Comparison of ENCODE assay signal across 13 mouse cellular contexts in genomic region chr5:31083949-31084348, GRCm38 (mm10). TPM values are rescaled to one million over a fixed set of nuclear protein-coding genes. Genes with fewer than 3 reads are reported as not detected.
DNase-seq lines count a peak whose midpoint lies in the region; ATAC-seq lines count a peak whose summit lies in the region.
"Had no signal": no experiment of that assay in that cellular context is flagged by ENCODE, and none has a peak within 500 bp of the region (broad histone marks: within the 10 kb centered on the region; RNA-seq: fewer than 3 reads in every experiment).

No protein-coding gene starts in this region.

- peak; percentile 53 for ATAC-seq in midbrain, embryonic 12.5 days (ENCODE audit: low FRiP score, low read depth)
- ATAC-seq: lung, postnatal 0 days had no signal

- peak overlapping the region; percentile 10 for H3K4me2 ChIP-seq in midbrain, embryonic 12.5 days (replicated peaks)
- H3K4me2 ChIP-seq: embryonic facial prominence, embryonic 12.5 days had no signal

- DNase-seq in heart, adult 11 months, result peak; percentile 92
- no peak for DNase-seq in heart, postnatal 25 days (ENCODE audit: low spot score)
- peak; percentile 32 to 35 for DNase-seq in spleen, adult 18-20 months
- no peak for DNase-seq in spleen, adult 12 weeks (ENCODE audit: low spot score)
- no peak for DNase-seq in urinary bladder, adult 18-20 months (ENCODE audit: low spot score in 2 of 2)
- no peak for DNase-seq in cerebellum, postnatal 36 days
- no peak for DNase-seq in layer of hippocampus, postnatal 10 days (ENCODE audit: low spot score in 2 of 2)
- DNase-seq: gastrocnemius, adult 2 months had no signal

- H3K9ac ChIP-seq in midbrain, embryonic 12.5 days (replicated peaks), result peak overlapping the region; percentile 24; the same call in 1 of the 2 replicates
- H3K9ac ChIP-seq: embryonic facial prominence, embryonic 12.5 days had no signal

- 6% methylated on average over 8 of the region's 8 CpGs for WGBS in midbrain, embryonic 12.5 days

- peaks cover 21% of the 10 kb centered on the region; the same call in 1 of the 2 replicates for H3K4me1 ChIP-seq in midbrain, embryonic 12.5 days

- no peaks in the 10 kb centered on the region for H3K9me3 ChIP-seq in midbrain, embryonic 12.5 days
- H3K9me3 ChIP-seq: embryonic facial prominence, embryonic 12.5 days; limb, embryonic 10.5 days had no signal

- peaks cover 25% of the 10 kb centered on the region; the same call in 1 of the 2 replicates for H3K27me3 ChIP-seq in midbrain, embryonic 12.5 days

- intact Hi-C loops in heart, postnatal 25 days (cut with DNase I), result no loop called here

- no peak overlapping the region for H3K4me3 ChIP-seq in midbrain, embryonic 12.5 days
- H3K4me3 ChIP-seq: embryonic facial prominence, embryonic 12.5 days; limb, embryonic 10.5 days had no signal

- H3K27ac ChIP-seq in midbrain, embryonic 12.5 days (replicated peaks), result peak overlapping the region; percentile 77
- H3K27ac ChIP-seq: embryonic facial prominence, embryonic 12.5 days; gastrocnemius, adult 2 months; limb, embryonic 10.5 days had no signal

- no peaks in the 10 kb centered on the region for H3K36me3 ChIP-seq in midbrain, embryonic 12.5 days

RNA-seq across cellular contexts. Expression of gene Dnajc5g, which starts 22.1 kb away (rescaled TPM):
- total RNA-seq in heart, postnatal 25 days (2021), result not detected
- not detected in 2 replicates for polyA plus RNA-seq in midbrain, embryonic 12.5 days (2016; fragmentation: Nextera tagmentation; extraction: Ambion mirVana)
- total RNA-seq in layer of hippocampus, postnatal 10 days (2021), result not detected
- total RNA-seq: gastrocnemius, adult 2 months had no signal
- polyA plus RNA-seq: embryonic facial prominence, embryonic 12.5 days; large intestine, adult 2 months; limb, embryonic 10.5 days; lung, postnatal 0 days had no signal

RNA-seq across cellular contexts. Expression of gene Slc30a3, which starts 24.1 kb away (rescaled TPM):
- not detected for total RNA-seq in heart, postnatal 25 days (2021)
- polyA plus RNA-seq in midbrain, embryonic 12.5 days (2016; fragmentation: Nextera tagmentation; extraction: Ambion mirVana), result 10.7 and 11.2 TPM in 2 replicates
- 10 to 100 TPM; 41.0 to 47.6 TPM for total RNA-seq in layer of hippocampus, postnatal 10 days (2021)
- total RNA-seq: gastrocnemius, adult 2 months had no signal
- polyA plus RNA-seq: lung, postnatal 0 days had no signal

RNA-seq across cellular contexts. Expression of gene Cad, which starts 29.4 kb away (rescaled TPM):
- 10 to 100 TPM; 14.4 to 15.5 TPM for total RNA-seq in heart, postnatal 25 days (2021)
- polyA plus RNA-seq in midbrain, embryonic 12.5 days (2016; fragmentation: Nextera tagmentation; extraction: Ambion mirVana), result 39.2 and 39.7 TPM in 2 replicates
- total RNA-seq in layer of hippocampus, postnatal 10 days (2021), result 10 to 100 TPM; 21.2 to 23.2 TPM

RNA-seq across cellular contexts. Expression of gene Trim54, which starts 32.6 kb away (rescaled TPM):
- 100 to 1,000 TPM; 183 to 212 TPM for total RNA-seq in heart, postnatal 25 days (2021)
- not detected in 2 replicates for polyA plus RNA-seq in midbrain, embryonic 12.5 days (2016; fragmentation: Nextera tagmentation; extraction: Ambion mirVana)
- not detected for total RNA-seq in layer of hippocampus, postnatal 10 days (2021)

RNA-seq across cellular contexts. Expression of gene Slc5a6, which starts 35.2 kb away (rescaled TPM):
- 10 to 100 TPM in 1 of 2 experiments, 1 to 10 TPM in 1; 9.9 to 10.5 TPM for total RNA-seq in heart, postnatal 25 days (2021)
- 11.7 and 12.9 TPM in 2 replicates for polyA plus RNA-seq in midbrain, embryonic 12.5 days (2016; fragmentation: Nextera tagmentation; extraction: Ambion mirVana)
- 10 to 100 TPM; 14.2 to 16.6 TPM for total RNA-seq in layer of hippocampus, postnatal 10 days (2021)

Comparison
In these comparisons a context has a peak if more than half of its experiments do, and no peak if none do; other contexts are left out.
1. DNase-seq: peak in heart, adult 11 months (single experiment) and spleen, adult 18-20 months (2 of 2); none in heart, postnatal 25 days (single experiment), spleen, adult 12 weeks (single experiment), urinary bladder, adult 18-20 months (0 of 2), cerebellum, postnatal 36 days (0 of 2) and layer of hippocampus, postnatal 10 days (0 of 2).
2. RNA of gene Slc30a3, which starts 24.1 kb away (total RNA-seq): 41.0 to 47.6 TPM in layer of hippocampus, postnatal 10 days; not detected in heart, postnatal 25 days; every median in the first group is over 10 times any median in the second.